Mouse (Mus musculus): ENCODE data around the gene Olfr569.

The Olfr569 gene

GRCm38 (mm10) chr7:102890782-102891181 lies at the start of gene Olfr569:
Olfr569 (minus strand) TSS chr7:102890882.
- DNase-seq = no peak

- no peak for DNase-seq
Observed at GRCm38 (mm10) chr7:102927105-102927504, 36.4 kb upstream of the Olfr569 start.

GRCm38 (mm10) chr7:102924109-102924508 lies 33.4 kb upstream of the Olfr569 start, which contains the start of gene Olfr572:
Olfr572 (plus strand) TSS chr7:102924409.
- no peak for DNase-seq

DNA sequence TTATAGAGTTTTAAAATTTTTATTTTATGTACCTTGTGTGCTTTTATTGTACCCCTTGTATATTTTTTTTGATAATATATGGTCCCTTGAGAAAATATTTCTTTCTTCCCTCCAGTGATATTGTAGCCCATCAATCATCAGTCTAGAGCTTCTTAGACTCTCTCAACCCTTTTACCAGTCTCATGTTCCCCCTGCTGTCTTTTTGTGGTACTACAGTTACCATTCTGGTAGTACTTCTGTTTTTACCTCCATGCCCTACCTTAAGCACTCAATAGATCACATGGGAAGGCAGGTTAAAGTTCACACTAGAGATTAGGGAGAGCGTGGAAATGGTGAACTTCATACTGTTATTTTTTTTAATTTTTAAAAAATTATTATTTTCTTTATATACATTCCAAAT lies 28.9 kb upstream of the Olfr569 start:
- DNase-seq = peak; percentile 29

DNA sequence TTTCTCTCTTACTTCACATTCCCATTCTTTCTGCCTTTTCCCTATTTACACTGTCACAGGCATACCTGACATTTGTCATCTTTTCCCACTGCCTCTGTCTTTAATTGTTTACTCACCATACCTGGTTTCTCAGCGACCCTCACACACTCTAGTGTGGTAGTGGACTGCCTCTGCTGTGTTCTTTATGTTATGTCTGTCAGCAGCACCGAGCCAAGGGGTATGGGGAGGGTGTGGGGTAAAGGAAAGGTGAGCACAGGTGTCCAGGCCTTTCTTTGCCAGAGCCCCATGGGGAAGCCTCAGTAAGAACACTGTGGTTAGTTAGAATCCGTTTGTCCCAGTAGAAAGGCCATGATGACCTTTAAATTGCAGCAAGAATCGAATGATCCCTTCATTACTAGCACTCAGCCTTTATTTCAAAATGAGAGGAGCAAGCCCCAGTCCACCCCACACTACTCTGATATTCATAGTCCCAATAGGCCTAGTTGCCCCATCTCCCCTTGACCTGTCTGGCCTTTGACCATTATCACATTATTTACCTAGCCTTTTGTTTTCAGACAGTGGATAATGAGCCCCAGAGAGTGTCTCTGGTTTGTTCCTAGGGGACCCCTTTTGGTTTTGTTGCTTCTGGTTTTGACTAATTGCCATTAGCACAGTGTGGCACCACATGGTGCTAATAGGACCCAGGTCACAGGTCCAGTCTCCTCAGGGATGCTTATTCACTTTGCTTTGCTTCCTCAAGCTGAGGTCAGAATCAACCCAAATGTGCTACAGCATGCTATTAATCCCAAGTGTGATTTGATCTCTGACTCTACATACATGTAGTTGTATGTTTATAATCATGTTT lies 26.6 kb upstream of the Olfr569 start, which contains the start of gene Olfr571:
Olfr571 (minus strand) TSS at position 505 of the 844 bp plus-strand sequence.
- no peak for DNase-seq

- no peak for DNase-seq
Observed at GRCm38 (mm10) chr7:102916405-102916804, 25.7 kb upstream of the Olfr569 start.

DNA sequence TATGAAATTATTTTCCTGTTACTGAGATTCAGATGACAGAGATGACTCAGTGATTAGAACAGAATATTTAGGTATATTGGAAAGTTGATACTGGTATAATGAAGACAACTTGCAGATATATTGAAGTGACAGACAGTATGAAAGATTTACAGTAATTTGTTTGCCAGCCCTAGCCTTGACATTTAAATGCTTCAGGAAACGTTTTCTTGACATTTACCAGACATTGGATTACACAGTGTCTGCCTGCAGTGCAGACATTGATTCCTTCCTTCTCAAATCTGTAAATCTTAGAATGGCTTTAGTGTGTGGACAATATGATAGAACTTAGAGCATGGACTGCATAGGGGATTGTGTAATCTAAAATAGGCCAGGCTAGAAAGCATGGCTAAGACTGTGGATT lies 24.6 kb upstream of the Olfr569 start:
- DNase-seq = no peak

GRCm38 (mm10) chr7:102876822-102877221 lies 13.9 kb downstream of the Olfr569 start, which contains the start of gene Olfr568:
Olfr568 (plus strand) TSS chr7:102877122.
- no peak for DNase-seq

GRCm38 (mm10) chr7:102858665-102859064 lies 32.0 kb downstream of the Olfr569 start, which contains the start of gene Olfr566:
Olfr566 (minus strand) TSS chr7:102858765.
- DNase-seq = no peak

DNA sequence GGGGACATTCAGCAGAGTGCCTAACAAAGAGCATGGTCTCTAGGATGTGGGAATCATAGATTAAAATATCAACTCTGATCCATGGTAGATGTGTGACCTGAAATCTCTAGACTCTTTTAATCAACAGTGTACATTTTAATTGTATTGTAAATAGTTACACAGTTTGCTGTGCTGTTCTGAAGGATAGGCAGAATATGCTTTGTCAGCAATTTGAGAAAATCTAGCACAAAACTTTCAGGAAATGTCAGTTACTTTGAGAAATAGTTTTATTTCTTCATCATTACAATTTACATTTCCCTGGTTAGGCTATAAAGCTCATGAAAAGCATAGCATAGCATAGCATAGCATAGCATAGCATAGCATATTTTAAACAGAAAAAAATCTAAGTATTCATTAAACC lies 34.9 kb downstream of the Olfr569 start:
- DNase-seq = no peak
